Mouse (Mus musculus): ENCODE results near the gene Il12rb2.

The Il12rb2 gene

DNA sequence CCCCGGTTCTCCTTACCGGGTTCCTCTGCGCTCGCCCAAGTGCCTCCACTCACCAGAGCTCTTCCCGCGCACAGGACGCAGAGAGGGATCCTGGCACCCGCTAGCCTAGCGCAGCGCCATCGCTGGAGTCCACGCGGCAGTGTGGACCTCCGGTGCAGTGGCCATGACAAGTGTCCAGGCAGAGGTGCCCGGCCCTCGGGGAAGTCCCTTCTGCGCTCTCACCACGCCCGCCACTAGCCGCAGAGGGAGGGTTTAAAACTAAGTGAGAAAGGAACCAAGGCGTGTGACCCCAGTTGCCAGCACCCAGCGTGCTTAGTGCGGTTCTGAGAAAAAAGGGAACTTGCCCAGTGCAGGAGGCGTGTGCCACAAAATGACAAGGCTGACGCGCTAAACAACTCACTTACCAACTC is at the start of gene Il12rb2:
Il12rb2 (minus strand) TSS at position 207 of the 410 bp plus-strand sequence.
- DNase-seq: peak; percentile 3

- DNase-seq: no peak
These were observed 45.8 kb upstream of the Il12rb2 start for GRCm38 (mm10) chr6:67421761-67422160.

DNA sequence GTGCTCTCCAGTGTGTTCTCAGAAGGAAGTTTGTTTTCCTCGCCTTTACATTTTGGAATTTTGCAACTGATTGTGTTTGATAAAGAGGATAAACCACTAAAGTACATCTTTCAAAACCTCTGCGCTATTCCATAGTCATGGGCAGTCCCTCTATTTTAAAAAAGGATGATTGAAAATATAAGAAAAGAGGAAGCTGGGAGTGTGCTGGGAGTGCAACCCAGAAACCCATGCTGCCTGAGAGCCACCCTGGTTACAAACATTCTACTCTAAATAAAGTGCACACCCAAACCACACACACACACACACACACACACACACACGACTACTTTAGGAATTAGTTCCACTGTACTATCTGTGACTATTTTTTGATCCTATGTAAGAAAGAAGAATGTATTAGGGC is 40.6 kb upstream of the Il12rb2 start:
- no peak for DNase-seq

- no peak for DNase-seq
These were observed 39.3 kb upstream of the Il12rb2 start for GRCm38 (mm10) chr6:67415276-67415675.

DNA sequence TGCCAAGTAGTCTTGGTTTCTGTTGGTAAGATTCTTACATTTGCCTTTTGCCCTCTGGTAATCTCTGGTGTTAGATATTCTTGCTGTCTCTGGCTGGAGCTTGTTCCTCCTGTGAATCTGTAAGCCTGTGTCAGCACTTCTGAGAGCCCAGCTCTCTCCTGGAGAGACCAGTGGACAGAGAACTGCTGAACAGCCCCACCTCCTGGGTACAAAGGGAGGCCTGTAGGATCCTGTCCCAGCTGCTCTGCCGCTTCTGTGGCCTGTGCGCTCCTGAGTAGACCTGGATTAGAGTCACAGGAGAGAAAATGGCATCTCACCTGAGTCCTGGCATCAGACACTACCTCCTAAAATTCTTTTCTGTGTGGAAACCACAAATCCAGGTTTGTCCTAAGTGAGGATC is 37.4 kb upstream of the Il12rb2 start:
- DNase-seq: no peak

DNA sequence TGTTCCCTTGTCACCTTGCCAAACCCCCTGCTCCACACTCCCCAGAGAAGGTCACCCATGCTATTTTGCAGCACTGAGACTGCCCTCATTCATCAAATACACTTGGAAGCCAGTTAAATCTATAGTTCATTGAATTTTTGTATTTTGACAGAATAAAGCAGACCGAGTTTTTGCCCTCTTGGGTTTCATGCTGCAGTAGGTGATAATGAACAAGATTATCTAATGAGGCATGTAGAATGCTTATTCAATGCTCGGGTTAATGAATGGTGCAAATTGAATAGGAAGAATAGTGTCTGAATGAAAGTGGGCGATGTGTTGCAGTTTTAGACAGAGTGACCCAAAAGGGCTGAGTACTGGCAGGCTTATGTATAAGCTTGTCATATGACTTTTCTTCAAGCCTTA is 29.3 kb upstream of the Il12rb2 start:
- DNase-seq: no peak

DNA sequence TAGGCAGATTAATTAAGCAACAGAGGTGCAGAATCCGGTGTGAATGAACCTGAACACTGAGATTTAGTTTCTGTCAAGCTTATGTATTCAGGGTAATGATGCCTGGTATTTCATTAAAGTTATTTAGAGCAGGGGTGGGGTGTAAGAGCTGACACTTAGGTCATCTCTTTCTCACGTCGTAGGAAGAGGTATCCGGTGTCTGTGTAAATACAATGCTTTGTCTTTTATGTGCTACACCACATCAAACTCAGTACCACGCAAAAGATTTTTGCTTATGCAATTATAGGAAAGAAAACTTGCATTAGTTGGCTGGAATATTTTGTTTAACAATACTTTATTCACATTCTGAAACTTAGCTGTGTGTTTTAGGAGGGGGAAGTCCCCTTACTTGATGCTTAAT is 23.6 kb upstream of the Il12rb2 start:
- no peak for DNase-seq

GRCm38 (mm10) chr6:67365785-67366184 is 10.2 kb downstream of the Il12rb2 start:
- no peak for DNase-seq

GRCm38 (mm10) chr6:67348065-67348464 is 27.9 kb downstream of the Il12rb2 start:
- no peak for DNase-seq

DNA sequence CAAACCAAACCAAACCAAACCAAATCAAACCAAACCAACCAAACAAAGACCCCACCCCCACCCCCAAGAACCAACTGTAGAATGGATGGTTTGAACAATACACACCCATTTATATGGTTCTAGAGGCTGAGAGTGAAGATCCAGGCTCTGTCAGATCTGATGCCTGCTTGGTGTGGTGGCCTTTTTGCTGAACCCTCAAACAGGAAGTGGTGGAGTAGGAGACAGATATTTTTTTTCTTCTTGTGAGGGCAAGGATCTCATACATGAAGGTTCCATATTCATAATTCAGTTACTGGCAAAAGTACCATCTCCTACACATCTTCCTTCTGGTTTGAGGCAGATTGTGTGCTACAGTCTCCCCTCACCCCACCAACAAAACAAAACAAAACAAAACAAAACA is 36.5 kb downstream of the Il12rb2 start:
- no peak for DNase-seq

DNA sequence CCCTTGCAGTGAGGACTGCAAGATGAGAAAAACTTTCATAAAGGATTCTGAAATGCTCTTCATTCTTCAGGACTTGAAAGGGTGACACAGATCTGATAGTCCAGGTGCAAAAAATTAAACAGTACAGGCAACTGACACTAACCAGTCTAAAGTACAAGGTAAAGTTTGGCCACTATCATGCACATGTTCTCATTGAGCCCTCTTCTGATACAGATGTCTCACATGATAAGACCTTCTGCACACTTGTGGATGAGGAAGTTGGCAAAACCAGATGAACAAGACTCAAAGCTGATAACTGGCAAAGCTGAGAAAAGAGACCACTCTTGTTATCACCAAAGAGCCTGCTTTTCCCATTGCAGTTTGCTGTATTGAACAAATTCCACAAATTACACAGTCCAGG is 38.0 kb downstream of the Il12rb2 start:
- no peak for DNase-seq

- DNase-seq: no peak
These were observed 52.2 kb downstream of the Il12rb2 start for GRCm38 (mm10) chr6:67323788-67324187.

- peak; percentile 27 for DNase-seq
These were observed 57.5 kb downstream of the Il12rb2 start for GRCm38 (mm10) chr6:67318451-67318850.

DNA sequence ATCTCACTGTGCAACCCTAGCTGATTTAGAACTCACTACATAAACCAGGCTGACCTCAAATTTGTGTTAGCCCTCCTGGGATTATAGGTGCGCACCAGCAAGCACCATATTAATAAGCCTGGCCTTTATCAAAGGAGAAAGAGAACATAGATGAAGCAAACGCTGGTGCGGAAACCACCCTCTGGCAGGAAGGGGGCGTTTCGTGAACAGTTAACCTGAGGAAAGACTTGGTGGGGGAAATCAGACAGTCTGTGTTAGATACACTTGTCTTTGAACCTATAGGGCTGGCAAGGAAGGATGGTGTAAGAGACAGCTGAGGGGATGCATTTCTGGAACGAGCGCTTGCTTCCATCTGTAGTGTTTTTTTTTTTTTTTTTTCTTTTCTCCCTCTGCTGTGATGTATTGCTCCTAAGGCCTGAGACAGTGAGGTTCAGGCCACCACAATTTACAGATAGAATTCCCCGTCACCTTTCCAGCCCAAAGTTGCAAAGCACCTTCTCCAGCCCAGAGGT is 58.1 kb downstream of the Il12rb2 start:
- DNase-seq: no peak

GRCm38 (mm10) chr6:67317068-67317467 is 58.9 kb downstream of the Il12rb2 start:
- no peak for DNase-seq

DNA sequence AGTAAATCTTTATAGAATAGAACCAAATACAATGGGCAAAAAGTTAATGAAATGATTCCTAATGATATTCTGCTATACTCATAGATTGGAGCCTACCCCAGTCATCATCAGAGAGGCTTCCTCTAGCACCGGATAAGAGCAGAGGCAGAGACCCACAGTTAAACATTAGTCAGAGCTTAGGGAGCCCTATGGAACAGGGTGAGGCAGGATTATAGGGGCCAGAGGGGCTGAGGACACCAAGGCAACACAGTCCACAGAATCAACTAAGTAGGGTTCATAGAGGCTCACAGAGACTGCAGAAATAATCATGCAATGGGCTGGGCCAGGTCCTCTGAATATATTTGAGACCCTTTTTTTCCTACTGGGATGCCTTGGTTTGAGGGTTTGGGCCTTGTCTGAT is 61.3 kb downstream of the Il12rb2 start:
- no peak for DNase-seq

DNA sequence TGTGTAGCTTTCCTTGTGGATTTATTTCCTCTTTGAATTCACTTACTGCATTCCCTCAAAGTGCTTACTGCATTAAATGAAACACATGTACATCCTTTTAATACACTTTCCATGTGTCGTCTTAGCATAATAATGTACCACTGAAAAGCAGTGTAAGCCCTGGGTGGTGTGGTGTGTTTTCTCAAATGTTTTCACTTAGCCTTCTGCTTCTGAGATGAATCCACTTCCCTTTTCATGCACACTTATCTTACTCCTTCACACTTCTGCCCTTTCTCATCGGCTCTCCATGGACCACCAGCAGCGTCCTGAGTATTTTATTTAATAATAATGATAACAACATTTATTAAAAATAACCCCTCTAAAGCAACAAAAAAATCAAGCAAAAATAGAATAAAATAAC is 66.2 kb downstream of the Il12rb2 start:
- DNase-seq: no peak

DNA sequence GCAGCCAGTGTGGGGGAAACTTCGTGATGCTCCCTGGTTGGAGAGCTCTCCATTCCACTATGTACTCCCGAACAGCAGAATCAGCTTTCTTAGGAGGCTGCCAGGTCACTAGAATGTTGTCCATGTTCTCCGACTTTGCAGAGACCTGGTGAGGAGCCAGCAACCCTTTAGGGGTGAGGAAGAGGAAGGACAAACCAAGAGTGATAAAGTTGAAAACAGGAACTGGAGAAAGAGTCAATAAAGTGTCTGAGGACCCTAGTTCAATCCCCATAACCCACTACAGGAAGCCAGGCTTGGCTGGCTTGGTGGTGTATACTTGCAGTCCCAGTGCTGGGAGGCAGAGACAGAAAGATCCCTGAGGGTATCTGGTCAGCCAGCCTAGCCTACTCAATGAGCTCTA is 67.0 kb downstream of the Il12rb2 start:
- no peak for DNase-seq

- DNase-seq: no peak
These were observed 72.8 kb downstream of the Il12rb2 start for GRCm38 (mm10) chr6:67303210-67303609.

DNA sequence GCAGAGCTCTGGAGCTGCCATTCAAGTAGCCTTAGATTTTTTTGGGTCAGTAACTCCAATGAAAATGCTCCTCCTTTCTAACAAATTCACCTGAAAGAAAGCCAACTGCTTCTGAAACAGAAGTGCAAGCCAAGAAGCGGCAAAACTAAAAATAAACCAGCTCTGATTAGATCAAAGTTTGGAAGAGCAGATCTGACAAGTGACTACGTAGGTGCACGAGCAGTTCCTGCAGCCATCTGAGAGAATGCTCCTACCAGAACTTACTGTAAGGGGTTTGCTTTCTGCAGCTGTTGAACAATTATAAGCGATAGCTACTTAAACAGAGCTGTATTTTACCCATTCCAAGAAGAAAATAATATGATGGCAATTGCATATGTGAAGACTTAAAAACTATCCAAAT is 73.5 kb downstream of the Il12rb2 start:
- no peak for DNase-seq

DNA sequence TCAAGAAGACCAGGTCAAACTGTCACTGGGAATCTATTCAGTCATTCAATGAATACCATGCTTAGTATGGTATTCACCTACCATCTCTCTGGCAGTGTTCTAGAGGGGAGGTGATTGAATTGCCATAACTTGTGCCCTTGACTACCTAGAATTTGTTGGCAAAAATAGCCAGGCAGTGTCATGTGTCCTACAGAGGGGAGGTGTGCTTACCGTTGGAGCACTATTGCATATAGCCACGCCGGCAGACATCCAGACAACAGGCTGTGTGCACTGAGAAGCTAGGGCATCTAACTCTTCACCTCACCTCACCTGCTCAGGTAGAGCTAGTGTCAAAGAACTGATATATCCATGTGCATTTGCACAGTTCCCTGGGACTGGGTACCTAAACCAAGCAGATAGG is 74.8 kb downstream of the Il12rb2 start:
- DNase-seq: no peak

- no peak for DNase-seq
These were observed 75.3 kb downstream of the Il12rb2 start for GRCm38 (mm10) chr6:67300710-67301163.

GRCm38 (mm10) chr6:67300300-67300699 is 75.7 kb downstream of the Il12rb2 start:
- no peak for DNase-seq

DNA sequence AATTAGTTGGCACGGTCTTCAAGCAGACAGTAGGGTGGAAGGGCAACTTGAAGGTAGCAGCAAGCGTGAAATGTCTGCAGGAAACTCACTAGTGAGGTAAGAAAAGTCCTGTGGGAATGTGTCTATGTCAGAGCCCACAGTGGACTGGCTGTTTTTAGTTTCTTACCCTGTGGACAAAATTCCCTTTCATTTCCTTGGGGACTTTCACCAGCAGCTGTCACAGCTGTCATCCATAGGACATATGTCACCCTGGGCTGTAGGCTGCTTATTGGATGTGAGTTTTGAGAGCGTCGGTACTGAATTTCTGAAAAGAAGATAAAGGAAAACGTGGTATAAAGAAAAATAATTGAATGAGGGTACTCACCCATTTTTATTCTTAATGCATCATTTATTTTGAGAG is 77.2 kb downstream of the Il12rb2 start:
- DNase-seq: no peak

DNA sequence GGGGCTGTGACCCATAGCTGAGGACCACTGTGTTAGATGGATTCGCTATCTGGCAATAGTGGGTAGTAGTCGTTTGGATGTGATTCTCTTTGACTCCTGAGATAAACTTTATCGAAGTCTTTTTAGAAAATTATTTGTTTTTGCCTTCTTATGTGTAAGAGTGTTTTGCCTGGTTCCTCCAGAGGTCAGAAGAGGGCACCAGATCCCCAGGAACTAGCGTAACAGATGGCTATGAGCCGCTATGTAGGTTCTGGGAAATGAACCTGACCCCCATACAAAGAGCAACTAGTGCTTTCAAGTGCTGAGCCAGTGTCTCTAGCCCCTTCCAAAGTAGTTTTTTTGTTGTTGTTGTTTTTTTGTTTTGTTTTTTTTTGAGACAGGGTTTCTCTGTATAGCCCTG is 79.9 kb downstream of the Il12rb2 start:
- DNase-seq: no peak
